Mouse (Mus musculus) G1E (cell line): ENCODE data around the gene Lztr1.

Experiments used
- CTCF ChIP-seq: IDR thresholded peaks from 2 replicates; pipeline ENCODE4 v1.5.1; 2012; ENCODE audit warnings: low read depth, low read length, inconsistent platforms, mixed read lengths
- GATA1 ChIP-seq: IDR thresholded peaks from 2 replicates; pipeline ENCODE4 v1.6.1; 2012; ENCODE audit warnings: borderline replicate concordance, low read length, inconsistent platforms, mixed read lengths

DNA sequence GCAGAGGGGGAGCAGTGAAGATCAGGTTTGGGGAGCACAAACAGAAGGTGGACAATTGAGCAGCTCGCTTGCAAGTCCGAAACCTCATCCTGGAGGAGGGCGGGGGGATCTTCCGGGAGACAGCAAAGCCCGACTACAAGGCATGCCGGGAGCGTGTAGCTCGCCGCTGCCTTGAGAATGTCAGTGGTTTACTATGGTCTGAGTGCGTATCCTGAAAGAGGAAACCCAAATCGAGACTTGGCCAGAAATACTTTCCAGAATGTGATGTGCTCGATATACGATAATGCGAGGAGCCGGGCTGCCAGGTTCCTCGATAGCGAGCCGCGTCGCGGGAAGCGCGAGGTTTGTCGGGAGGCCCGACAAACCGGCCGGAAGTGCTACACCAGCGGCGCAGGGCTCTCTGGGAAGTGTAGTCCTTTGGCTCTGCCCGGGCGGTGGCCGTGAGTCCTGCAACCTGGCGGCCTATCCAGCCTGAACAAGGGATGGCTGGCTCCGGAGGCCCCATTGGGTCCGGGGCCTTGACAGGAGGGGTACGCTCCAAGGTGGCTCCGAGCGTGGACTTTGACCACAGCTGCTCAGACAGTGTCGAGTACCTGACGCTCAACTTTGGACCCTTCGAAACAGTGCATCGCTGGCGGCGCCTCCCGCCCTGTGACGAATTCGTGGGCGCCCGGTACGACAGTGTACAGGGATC lies at the start of gene Lztr1:
- TF ChIP-seq CTCF (no peak), GATA1 (no peak)
